Mouse (Mus musculus) heart, postnatal 36 days (tissue): ENCODE results near the gene Mreg. TPM values are rescaled to one million over a fixed set of nuclear protein-coding genes. Genes with fewer than 3 reads are reported as not detected.
"Not testable (repeated sequence)": the region's sequence is repeated elsewhere in the genome, so short reads cannot be mapped to it uniquely, and the experiment has no call there.

Experiments used
- DNase-seq, 2 experiments: peaks; one replicate each; pipeline ENCODE4 v3.0.0; 2021 to 2022
- intact Hi-C: fragments of 180-260 bp; cut with DNase I; formaldehyde crosslinking; loops from one replicate; pipeline ENCODE4 v1.15.1; 2025
- total RNA-seq, 2 experiments: library from RNA; stranded (reverse); gene quantifications; 2 replicates each; pipeline ENCODE4 v1.2.3; 2021

Gene Mreg
- 10 to 100 TPM; 34.5 to 35.5 TPM for total RNA-seq

DNA sequence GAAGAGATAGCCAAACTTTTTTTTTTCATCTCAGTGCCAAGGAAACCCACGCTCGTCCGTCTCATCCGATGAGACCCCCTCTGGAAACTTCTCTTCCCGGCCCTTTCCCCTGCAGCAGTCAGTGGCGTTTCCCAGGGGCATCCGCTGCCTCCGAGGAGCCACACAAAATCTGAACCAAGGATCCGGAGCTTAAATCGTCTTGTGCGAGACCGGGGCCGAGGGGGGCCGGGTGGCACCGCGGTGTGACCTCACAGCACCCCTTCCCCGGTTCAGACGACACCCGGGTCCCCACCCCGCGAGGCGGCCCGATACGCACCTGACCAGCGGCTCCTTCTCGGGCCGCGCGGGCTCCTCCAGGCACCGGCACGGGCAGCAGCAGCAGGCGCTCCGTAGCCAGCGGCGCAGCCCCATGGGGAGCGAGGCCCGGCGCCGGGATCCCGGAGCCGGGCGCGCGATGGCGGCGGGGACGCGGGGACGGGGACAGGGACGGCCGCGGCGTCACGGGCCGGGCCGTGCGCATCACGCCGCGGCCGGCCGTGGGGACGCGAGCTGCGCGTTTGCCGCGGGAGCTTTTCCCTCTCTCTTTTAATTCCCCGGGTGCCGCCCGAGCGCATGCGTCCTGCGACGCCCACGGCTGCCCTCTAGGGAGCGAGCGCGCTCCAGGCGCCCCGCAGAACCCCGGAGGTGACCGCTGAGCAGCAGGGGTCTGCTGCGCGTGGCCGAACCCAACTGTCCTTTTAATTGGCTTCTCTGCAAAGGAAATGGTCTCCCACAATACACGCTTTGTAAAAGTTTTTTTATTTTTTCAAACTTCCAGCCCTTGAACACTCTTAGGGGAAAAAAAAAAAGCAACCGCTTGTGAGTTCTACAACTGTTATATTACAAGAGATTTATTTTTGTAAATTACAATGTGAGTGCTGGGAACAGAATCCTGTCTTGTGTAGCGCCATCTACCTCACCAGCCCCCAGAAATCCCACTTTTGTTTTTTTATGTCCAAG lies at the start of gene Mreg:
Gene Mreg (minus strand): TSS at position 607 of the 999 bp plus-strand sequence.
- DNase-seq, result peak; percentile 69 to 75
- intact Hi-C loops, result no loop called here

DNA sequence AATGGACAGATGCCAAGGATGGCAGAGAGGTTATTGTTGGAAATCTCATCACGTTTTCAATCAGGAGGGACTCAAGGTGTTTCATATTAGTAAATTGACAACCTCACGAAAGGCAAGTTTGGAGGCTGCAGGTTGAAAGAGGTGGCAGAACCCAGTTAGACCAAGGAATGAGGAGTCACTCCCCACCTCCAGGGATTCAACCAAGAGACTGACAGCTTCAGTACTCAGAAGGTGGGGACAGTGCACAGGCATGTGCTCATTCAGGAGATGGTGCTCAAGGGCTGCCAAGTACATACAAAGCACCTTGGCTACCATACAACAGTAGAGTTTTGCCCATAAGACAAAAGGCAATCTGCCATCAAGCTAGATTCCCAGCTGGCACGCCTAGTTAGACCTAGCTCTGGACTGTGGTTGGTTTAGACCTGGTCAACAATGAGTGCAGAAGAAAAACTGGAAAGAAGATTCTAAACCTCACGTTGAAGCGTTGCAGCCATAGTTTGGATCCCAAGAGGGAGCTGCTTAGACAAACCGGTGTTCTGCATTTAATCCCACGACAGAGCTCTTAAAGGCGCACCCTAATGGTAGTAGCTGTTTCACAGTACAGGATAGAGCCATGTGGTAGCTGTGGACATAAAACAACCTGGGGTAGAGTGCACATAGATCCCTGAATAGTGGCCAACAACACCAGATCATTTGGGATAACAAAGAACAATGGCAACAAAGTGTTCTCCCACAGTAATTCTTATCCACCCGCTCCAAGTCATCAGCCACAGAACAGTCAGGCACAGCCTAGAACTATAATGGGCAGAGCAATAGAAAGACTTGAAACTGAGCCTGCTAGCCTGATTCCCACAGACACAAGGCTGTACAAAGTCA lies 44.5 kb upstream of the Mreg start:
- intact Hi-C loops, result no loop called here
- DNase-seq, result no peak

DNA sequence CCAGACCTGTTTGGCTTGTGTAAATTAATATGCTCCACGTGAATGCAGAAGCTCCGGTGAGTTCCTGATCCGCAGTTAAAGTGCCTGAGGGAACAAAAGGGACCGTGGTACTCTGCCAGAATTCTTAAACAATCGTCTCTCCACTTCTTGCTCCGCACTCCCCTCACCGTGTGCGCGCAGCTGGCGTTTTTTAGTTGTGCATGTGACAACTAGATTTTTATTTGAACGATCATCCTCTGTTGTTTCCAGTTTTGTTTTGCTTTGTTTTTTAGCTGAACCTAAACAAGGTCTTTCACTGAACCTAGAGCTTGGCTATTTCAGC lies 43.7 kb upstream of the Mreg start:
- intact Hi-C loops, result no loop called here

DNA sequence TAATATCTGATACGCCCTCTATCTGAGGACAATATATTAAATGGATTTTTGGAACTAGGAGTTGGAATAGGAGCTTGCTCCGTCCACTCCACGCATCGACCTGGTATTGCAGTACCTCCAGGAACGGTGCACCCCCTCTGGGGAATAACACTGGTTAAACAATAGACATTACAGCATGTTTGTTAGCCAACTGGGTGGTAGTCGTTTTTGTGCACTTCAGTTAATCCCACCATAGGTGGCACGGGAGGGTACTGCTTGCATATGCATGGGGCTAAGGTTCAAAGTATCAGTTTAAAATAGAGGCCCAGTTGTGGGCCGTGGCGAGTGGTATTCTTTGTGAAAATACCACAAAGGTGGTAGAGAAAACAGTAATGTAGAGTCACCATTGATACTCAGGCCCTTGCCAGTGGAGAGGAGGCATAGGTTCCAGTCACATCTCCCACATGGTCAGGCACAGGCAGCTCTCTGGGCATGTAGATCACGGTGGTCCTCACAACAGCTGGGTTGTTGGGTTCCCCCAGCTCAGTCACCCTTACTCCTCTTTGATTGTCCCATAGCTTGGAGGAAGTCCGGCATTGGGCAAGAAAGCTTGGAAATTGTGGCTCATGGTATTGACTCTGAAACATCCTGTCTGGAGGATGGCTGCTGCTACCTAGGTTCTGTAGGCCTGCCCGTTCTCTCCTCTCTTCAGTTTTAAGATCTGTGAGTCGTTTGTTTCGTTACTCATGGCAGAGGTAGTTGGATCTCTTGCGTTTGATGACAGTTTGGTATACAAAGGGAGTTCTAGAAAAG lies 43.2 kb upstream of the Mreg start:
- peak in 1 of 2 experiments; percentile 10 for DNase-seq
- intact Hi-C loops, result no loop called here

More for the DNA sequence above, 43.7 kb upstream of the Mreg start:
- no peak for DNase-seq

DNA sequence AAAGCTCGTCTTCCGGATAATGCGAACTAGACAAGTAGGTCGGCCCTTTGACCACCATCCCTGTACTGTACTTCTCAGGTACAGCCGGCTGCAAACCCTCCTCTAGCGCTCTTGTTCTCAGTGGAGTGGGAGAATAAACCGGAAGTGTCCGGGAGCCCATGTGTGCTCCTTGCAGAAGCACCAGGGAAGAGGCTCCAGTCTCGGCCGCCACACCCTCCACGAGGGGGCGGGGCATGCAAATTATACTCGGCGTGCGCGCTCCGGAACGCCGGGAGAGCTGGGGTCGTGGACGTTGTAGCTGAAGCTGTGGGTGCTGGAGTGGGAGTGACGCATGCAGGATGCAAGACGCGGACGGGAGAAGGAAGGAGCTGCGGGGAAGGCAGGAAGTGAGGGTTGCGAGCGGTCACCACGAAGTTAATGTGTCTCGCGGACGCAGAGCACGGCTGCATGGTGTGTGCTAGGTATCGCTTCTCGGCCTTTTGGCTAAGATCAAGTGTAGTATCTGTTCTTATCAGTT lies 42.5 kb upstream of the Mreg start:
- DNase-seq, result peak; percentile 87 to 88

DNA sequence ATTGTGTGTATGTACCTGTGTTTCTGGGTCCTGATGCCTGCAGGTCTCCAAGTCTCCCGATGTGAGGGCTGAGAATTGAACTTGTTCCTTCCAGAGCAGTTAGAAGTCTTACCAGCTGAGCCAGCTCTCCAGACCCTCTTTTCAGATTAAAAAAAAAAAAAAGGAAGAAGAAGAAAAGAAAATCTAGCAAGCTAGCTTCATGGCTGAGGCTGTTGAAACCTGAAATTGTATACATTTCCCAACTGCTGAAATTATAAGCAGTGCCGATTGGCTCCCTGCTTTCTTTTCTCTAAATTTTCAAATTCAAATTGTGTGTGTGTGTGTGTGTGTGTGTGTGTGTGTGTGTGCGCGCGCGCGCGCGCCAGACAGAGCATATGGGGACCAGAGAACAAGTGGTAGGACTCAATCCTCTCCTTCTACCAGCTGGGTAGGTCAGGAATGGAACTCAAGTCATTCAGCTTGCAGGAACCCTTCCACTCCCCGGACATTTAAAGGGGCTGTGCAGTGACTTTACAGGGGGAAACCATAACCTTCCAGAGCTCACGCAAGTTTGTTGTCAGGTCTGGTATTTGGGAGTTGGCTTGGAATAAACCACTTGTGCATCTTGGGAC lies 41.9 kb upstream of the Mreg start:
- DNase-seq, result peak in 1 of 2 experiments; percentile 11
- intact Hi-C loops, result loop anchor here (1.0 to 2.0 kb wide), 2 partner anchors 9 to 15 kb away; no protein-coding TSS in a partner anchor

More for the DNA sequence above, 42.5 kb upstream of the Mreg start:
- intact Hi-C loops, result no loop called here

DNA sequence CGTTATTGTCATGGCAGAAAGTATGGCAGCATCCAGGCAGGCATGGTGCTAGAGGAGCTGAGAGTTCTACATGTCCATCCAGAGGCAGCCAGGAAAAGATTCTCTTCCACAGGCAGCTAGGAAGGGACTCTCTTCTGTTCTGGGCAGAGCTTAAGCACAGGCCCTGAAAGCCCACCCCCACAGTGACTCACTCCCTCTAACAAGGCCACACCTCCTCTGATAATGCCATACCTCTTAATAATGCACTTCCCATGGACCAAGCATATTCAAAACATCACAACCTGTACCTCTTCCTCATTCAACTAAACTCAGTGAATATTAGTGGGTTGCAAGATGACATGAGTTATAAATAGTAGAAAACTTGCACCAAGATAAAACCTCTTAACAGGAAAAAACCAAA lies 39.7 kb upstream of the Mreg start:
- intact Hi-C loops, result loop anchor here (2.0 kb wide), 1 partner anchor 13 kb away; no protein-coding TSS in a partner anchor
- DNase-seq, result no peak

DNA sequence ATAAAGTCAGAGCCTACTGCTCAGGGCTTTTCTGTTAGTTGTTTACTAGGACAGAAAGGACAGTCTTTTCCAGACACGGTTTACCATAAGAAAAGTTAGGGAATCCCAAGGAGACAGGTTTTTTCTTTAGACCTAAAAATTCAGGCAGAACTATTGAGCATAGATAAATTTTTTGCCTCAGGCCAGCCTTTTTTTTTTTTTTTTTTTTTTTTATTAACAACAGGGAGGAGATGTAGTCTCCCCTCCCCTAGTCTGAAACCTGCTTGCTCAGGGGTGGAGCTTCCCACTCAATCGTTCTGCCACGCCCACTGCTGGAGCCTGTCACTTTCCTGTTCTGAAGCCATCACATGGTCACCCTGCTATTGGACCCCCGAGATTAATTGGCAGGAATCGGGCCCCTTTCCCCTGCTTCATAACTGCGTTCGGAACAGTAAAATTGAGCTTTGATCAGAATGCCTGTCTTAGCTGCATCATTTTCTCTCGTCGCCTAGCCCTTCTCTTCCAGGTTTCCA lies 36.2 kb upstream of the Mreg start:
- intact Hi-C loops, result loop anchor here (10.0 kb wide), 1 partner anchor 337 kb away; the partner anchor contains the start of gene Smarcal1
- DNase-seq, result not testable (repeated sequence)

DNA sequence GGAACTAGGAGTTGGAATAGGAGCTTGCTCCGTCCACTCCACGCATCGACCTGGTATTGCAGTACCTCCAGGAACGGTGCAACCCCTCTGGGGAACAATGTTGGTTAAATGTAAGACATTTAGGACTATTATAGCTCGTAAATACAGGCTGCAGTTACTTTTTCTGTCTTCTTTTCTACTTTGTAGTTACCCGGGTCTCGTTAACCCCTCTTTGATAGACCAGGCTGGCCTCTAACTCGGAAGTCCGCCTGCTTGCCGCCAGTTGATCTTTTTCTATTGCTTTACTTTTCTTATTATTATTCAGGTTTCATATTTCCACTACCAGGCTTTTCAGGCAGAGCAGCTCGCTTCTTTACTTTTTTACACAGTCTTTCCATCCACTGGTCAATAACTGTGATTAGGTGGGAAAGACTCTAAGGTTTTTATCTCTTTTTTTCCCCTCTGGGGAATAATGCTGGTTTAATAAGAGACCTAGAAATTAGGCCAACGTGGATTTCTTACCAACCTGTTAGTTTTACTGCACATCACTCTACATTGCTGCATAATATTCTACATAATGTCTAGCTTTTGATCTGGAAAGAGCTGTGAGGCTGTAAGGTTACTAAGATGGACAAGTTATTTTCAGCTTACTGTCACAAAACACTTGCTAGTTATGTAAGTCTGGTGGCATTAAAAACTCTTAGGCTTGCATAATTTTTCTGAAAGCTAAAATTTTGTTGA lies 32.4 kb upstream of the Mreg start:
- DNase-seq, result no peak
- intact Hi-C loops, result loop anchor here (1.0 to 10.0 kb wide), 3 partner anchors 9 to 340 kb away; partner anchors contain the start of genes Pecr, Smarcal1 and Tmem169

DNA sequence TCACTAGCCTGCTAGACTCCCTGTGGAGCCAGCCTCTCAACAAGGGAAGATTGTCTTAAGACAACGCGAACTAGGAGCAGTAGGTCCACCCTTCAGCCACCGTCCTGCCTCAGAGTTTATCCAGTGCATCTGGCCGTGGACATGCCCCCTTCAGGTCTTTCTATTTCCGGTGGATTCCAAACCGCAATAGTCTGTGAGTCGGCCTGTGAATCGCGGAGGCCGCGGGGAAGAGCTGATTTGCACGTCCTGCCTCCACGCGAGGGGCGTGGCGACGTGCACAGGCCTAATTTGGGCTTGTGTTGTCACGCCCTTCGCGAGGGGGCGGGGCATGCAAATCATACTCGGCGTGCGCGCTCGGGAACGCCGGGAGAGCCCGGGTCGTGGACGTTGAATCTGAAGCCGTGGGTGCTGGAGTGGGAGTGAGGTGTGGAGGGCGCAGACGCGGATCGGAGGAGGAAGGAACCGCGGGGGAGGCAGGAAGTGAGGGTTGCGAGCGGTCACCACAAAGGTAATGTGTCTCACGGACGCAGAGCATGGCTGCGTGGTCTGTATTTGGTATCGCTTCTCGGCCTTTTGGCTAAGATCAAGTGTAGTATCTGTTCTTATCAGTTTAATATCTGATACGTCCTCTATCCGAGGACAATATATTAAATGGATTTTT lies 31.7 kb upstream of the Mreg start:
- peak; percentile 94 to 97 for DNase-seq
- intact Hi-C loops, result loop anchor here (5.0 to 10.0 kb wide), 2 partner anchors 39 to 341 kb away; partner anchors contain the start of genes Pecr, Smarcal1 and Tmem169

DNA sequence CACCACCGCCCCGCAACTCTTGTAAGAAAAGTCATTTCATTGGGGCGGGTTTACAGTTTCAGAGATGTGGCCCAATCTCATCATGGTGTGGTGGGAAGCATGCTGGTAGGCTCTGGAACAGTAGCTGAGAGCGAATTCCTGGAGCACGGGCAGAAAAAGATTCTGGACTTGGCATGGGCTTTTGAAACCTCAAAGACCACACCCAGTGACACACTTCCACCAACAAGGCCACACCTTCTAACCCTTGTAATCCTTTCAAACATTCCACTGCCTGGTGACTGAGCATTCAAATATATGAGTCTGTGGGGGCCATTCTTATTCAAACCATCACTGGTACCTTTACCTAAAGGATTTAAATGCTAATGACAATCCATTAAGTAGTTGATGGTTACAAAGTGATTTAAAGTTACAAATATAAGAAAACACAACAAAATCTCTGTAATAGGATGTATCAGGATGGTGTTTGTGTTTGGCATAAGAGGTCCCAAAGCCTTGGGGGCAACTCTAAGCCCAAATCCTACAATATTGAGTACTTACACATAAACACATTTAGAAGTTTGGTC lies 30.6 kb upstream of the Mreg start:
- intact Hi-C loops, result loop anchor here (5.0 to 10.0 kb wide), 2 partner anchors 40 to 342 kb away; partner anchors contain the start of genes Pecr, Smarcal1 and Tmem169
- DNase-seq, result no peak

DNA sequence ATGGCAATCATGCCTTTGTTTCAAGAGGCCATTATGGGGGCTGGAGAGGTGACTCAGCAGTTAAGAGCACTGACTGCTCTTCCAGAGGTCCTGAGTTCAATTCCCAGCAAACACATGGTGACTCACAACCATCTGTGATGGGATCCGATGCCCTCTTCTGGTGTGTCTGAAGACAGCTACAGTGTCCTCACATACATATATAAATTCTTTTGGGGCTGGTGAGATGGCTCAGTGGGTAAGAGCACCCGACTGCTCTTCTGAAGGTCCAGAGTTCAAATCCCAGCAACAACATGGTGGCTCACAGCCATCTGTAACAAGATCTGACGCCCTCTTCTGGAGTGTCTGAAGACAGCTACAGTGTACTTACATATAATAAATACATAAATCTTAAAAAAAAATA lies 27.0 kb upstream of the Mreg start:
- intact Hi-C loops, result loop anchor here (2.0 to 10.0 kb wide), 2 partner anchors 14 to 1144 kb away; no protein-coding TSS in a partner anchor
- not testable (repeated sequence) for DNase-seq

DNA sequence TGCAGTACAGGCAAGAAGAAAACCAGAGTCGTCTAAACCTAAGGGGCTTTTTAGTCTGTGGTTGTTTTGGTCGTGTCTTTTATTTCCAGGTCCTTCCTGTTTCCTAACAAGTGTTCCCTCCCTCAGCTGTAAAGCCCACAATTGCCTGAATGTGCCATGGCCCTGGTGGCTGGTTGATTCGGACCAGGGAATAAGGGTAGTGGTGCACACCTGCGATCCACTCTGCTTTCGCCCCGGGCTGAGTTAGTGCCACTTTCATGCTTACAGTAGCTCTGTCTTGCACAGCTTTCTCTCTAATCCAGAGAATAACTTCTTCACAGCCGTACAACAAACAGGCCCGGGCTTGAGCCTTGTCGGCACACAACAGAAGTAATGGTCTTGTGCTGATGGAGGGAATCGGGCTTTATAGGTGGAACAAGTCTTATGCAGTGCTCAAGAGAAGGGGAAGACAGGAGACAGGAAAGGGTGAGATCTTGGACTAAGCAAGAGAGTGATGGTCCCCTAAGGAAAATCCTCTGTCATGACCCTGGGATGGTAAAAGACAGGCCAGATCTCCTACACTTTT lies 26.0 kb upstream of the Mreg start:
- no peak for DNase-seq
- intact Hi-C loops, result loop anchor here (2.0 to 10.0 kb wide), 2 partner anchors 15 to 1143 kb away; no protein-coding TSS in a partner anchor

DNA sequence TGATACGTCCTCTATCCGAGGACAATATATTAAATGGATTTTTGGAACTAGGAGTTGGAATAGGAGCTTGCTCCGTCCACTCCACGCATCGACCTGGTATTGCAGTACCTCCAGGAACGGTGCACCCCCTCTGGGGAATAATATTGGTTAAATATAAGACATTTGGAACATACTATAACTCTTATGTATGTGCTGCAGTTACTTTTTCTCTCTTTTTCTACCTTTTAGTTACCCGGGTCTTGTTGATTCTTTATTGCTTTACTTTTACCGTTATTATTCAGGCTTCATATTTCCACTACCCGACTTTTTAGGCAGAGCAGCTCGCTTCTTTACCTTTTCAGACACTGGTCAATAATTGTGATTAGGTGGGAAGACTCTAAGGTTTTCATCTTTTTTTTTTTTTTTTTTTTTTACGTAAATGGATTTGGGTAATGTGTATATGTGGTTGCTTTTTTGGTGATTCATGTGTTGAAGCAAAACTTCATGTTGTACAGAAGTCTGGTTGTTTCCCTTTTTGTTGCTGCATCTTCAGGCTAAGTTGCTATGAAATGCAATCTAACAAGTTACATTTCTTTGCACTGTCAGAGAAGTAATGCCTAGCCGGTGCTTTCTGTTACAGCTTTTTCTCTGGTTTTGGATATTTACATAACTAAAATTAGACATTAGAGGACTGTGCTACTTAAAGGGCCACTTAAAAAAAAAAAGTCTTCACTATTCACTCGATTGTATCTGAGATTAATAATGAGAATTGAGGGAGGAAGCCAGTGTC lies 25.1 kb upstream of the Mreg start:
- DNase-seq, result no peak
- intact Hi-C loops, result loop anchor here (10.0 kb wide), 1 partner anchor 1142 kb away; no protein-coding TSS in a partner anchor

DNA sequence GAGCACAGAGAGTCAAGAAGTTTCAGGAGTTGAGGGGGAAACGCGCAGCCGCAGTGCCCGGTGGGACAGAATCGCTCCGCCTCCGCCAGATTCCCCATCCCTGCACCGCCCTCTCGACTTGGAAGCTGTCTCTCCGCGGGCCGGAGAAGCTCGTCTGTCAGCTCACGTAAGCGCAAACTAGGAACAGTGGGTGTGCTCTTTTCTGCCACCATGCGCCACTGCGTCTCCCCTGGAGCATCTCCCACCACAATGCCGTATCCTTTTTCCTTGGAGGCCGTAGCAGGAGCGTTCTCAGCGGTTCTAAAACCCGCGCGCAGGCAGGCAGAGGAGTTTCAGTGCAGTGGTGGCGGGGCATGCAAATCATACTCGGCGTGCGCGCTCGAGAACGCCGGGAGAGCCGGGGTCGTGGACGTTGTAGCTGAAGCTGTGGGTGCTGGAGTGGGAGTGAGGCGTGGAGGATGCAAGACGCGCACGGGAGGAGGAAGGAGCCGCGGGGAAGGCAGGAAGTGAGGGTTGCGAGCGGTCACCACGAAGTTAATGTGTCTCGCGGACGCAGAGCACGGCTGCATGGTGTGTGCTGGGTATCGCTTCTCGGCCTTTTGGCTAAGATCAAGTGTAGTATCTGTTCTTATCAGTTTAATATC lies 24.4 kb upstream of the Mreg start:
- peak; percentile 70 to 81 for DNase-seq
- intact Hi-C loops, result loop anchor here (10.0 kb wide), 1 partner anchor 1142 kb away; no protein-coding TSS in a partner anchor
